8 mouse cellular contexts compared by ENCODE assay signal in the genomic region with DNA sequence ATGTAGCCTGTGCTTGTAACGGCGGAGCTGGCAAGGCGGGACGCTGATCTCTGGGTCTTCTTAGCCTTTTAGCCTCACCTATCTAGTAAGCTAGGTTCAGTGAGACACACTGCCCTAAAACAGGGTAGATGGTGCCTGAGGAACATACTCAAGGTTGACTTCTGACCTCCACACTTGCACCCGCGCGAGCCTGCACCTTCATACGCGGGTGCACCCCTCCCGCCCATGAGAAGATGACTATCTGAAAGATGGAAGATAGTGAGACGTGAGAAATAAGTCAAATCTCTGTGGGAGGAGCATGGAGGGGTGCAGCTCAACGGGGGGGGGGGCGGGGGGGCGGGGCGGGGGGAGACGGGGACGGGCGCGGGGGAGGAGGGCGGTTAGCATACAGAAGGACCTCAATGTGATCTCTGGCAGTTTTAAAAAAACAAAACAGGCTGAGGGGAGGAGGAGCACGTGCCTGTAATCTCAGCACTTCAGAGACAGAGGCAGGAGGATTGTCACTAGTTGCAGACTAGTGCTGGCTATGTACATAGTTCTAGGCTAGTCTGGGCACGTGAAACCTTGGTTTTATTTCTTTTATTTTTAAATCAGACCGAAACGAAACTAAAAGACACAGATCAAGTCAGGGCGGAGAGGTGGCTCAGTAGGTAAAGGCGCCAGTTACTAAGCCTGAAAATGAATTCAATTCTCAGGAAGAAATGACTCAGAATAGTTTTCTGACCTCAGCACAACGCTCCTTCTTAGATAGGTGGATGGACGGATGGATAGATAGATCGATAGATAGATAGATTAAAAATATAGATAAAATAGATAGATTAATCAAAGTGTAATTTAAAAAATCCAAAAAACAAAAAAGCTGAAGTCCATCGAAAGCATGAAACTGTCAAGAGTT. TPM values are rescaled to one million over a fixed set of nuclear protein-coding genes. Genes with fewer than 3 reads are reported as not detected.
DNase-seq lines count a peak whose midpoint lies in the region; ATAC-seq and TF ChIP-seq lines count a peak whose summit lies in the region.

No protein-coding gene starts in this region.

- no peak for DNase-seq in layer of hippocampus, adult 2 months (ENCODE audit: low spot score in 2 of 2)
- DNase-seq in layer of hippocampus, adult 18-20 months (ENCODE audit: low spot score in 2 of 2), result no peak
- peak; percentile 36 for DNase-seq in adrenal gland, postnatal 14 days
- DNase-seq in hindbrain, embryonic 14.5 days (ENCODE audit: low spot score), result no peak
- no peak for DNase-seq in midbrain, embryonic 11.5 days (ENCODE audit: low spot score, missing footprints)
- DNase-seq in layer of hippocampus, postnatal 14 days (ENCODE audit: low spot score in 2 of 2), result no peak
- no peak for DNase-seq in retina, embryonic 14.5 days (ENCODE audit: low spot score)
- DNase-seq in kidney, adult 18-20 months, result no peak

- H3K9ac ChIP-seq in hindbrain, embryonic 14.5 days, result no peak overlapping the region
- H3K9ac ChIP-seq in midbrain, embryonic 11.5 days (ENCODE audit: low read length), result no peak overlapping the region

- 0 out of 2 replicates have a peak, but pooled peaks cover 3% of the 10 kb centered on the region for H3K36me3 ChIP-seq in hindbrain, embryonic 14.5 days (replicated peaks; ENCODE audit: control insufficient read depth, insufficient read depth)
- H3K36me3 ChIP-seq in midbrain, embryonic 11.5 days (ENCODE audit: control insufficient read depth, insufficient read depth, low read length), result no peaks in the 10 kb centered on the region

- H3K4me2 ChIP-seq in hindbrain, embryonic 14.5 days (replicated peaks), result peak overlapping the region; percentile 80
- no peak overlapping the region; the same call in 1 of the 2 replicates for H3K4me2 ChIP-seq in midbrain, embryonic 11.5 days

- H3K27me3 ChIP-seq in hindbrain, embryonic 14.5 days (ENCODE audit: control insufficient read depth, insufficient read depth, low read length), result no peaks in the 10 kb centered on the region
- H3K27me3 ChIP-seq in midbrain, embryonic 11.5 days (ENCODE audit: control insufficient read depth, insufficient read depth, low read length), result no peaks in the 10 kb centered on the region

- peak overlapping the region; percentile 82 for H3K4me3 ChIP-seq in layer of hippocampus, adult 2 months
- H3K4me3 ChIP-seq in hindbrain, embryonic 14.5 days (replicated peaks; ENCODE audit: low read length), result peak overlapping the region; percentile 89
- H3K4me3 ChIP-seq in midbrain, embryonic 11.5 days (ENCODE audit: low read depth, low read length), result no peak overlapping the region

- ATAC-seq in hindbrain, embryonic 14.5 days (ENCODE audit: low FRiP score), result no peak
- peak; percentile 5; the same call in 1 of the 2 replicates for ATAC-seq in midbrain, embryonic 11.5 days (ENCODE audit: low FRiP score)

- no peak for TF ChIP-seq CTCF in layer of hippocampus, adult 2 months (conservative IDR thresholded peaks at IDR 0.05)

- peaks cover 19% of the 10 kb centered on the region for H3K4me1 ChIP-seq in hindbrain, embryonic 14.5 days (replicated peaks; ENCODE audit: control insufficient read depth, insufficient read depth, low read length)
- peaks cover 9% of the 10 kb centered on the region for H3K4me1 ChIP-seq in midbrain, embryonic 11.5 days (ENCODE audit: control insufficient read depth, insufficient read depth, low read length)

- 43% methylated on average over 27 of the region's 30 CpGs for WGBS in hindbrain, embryonic 14.5 days
- WGBS in midbrain, embryonic 11.5 days, result 36% methylated on average over 30 of the region's 30 CpGs

- H3K27ac ChIP-seq in layer of hippocampus, adult 2 months, result peak overlapping the region; percentile 39
- no peak overlapping the region for H3K27ac ChIP-seq in hindbrain, embryonic 14.5 days
- H3K27ac ChIP-seq in midbrain, embryonic 11.5 days (ENCODE audit: low read depth, low read length), result no peak overlapping the region

- no peaks in the 10 kb centered on the region for H3K9me3 ChIP-seq in hindbrain, embryonic 14.5 days (ENCODE audit: control insufficient read depth, low read length)
- H3K9me3 ChIP-seq in midbrain, embryonic 11.5 days (ENCODE audit: control insufficient read depth, low read length), result no peaks in the 10 kb centered on the region

RNA-seq across cellular contexts. Expression of gene Cmtm6, which starts 0.8 kb away (rescaled TPM):
- total RNA-seq in layer of hippocampus, adult 2 months (2021), result 10 to 100 TPM; 19.2 to 25.6 TPM
- total RNA-seq in layer of hippocampus, adult 18-20 months (2021), result 10 to 100 TPM; 20.4 to 21.1 TPM
- total RNA-seq in adrenal gland, postnatal 14 days (2021), result 57.6 and 58.5 TPM in 2 replicates
- polyA plus RNA-seq in hindbrain, embryonic 14.5 days (2014; fragmentation: Nextera tagmentation; extraction: Ambion mirVana), result 21.2 and 21.8 TPM in 2 replicates
- polyA plus RNA-seq in midbrain, embryonic 11.5 days (2014; fragmentation: Nextera tagmentation; extraction: Ambion mirVana), result 26.0 and 26.1 TPM in 2 replicates
- 10 to 100 TPM; 25.9 to 28.1 TPM for total RNA-seq in layer of hippocampus, postnatal 14 days (2021)

RNA-seq across cellular contexts. Expression of gene Dync1li1, which starts 41.6 kb away (rescaled TPM):
- total RNA-seq in layer of hippocampus, adult 2 months (2021), result 10 to 100 TPM; 96.5 to 97.1 TPM
- total RNA-seq in layer of hippocampus, adult 18-20 months (2021), result 10 to 100 TPM; 97.0 to 99.2 TPM
- total RNA-seq in adrenal gland, postnatal 14 days (2021), result 37.1 and 44.6 TPM in 2 replicates
- 87.6 and 107 TPM in 2 replicates for polyA plus RNA-seq in hindbrain, embryonic 14.5 days (2014; fragmentation: Nextera tagmentation; extraction: Ambion mirVana)
- 79.4 and 99.6 TPM in 2 replicates for polyA plus RNA-seq in midbrain, embryonic 11.5 days (2014; fragmentation: Nextera tagmentation; extraction: Ambion mirVana)
- 100 to 1,000 TPM in 1 of 2 experiments, 10 to 100 TPM in 1; 98.6 to 107 TPM for total RNA-seq in layer of hippocampus, postnatal 14 days (2021)

RNA-seq across cellular contexts. Expression of gene Cmtm7, which starts 51.5 kb away (rescaled TPM):
- 1 to 10 TPM; 4.3 to 4.8 TPM for total RNA-seq in layer of hippocampus, adult 2 months (2021)
- total RNA-seq in layer of hippocampus, adult 18-20 months (2021), result 1 to 10 TPM; 4.2 to 5.6 TPM
- 32.0 and 36.7 TPM in 2 replicates for total RNA-seq in adrenal gland, postnatal 14 days (2021)
- 11.9 and 13.7 TPM in 2 replicates for polyA plus RNA-seq in hindbrain, embryonic 14.5 days (2014; fragmentation: Nextera tagmentation; extraction: Ambion mirVana)
- 51.5 and 60.0 TPM in 2 replicates for polyA plus RNA-seq in midbrain, embryonic 11.5 days (2014; fragmentation: Nextera tagmentation; extraction: Ambion mirVana)
- 1 to 10 TPM; 7.4 to 8.3 TPM for total RNA-seq in layer of hippocampus, postnatal 14 days (2021)
